Mouse (Mus musculus): Measurements from ENCODE around the gene Vmn1r212. TPM values are rescaled to one million over a fixed set of nuclear protein-coding genes. Genes with fewer than 3 reads are reported as not detected.

The Vmn1r212 gene
- polyA plus RNA-seq (2017; shearing (Covaris generic)), result not detected

DNA sequence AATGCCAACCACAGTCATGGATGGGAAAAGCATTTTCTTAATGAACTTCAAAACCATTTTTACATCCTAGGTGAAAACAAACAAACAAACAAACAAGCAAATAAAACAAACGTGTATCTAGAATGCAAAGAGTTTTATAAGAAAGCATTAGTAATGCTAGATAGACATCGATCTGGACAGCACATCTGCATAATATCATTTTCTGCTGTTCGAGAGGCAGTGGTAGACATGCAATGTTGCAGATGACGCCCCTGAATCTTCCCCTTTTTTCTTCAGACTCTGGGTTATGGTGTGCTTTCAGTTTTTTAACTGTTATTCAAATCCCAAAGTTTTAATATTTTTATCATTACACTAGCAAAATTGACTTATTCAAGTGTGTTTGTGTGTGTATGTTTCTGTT, at the start of gene Vmn1r212:
Gene Vmn1r212 (minus strand): TSS at position 101 of the 400 bp plus-strand sequence.

DNA sequence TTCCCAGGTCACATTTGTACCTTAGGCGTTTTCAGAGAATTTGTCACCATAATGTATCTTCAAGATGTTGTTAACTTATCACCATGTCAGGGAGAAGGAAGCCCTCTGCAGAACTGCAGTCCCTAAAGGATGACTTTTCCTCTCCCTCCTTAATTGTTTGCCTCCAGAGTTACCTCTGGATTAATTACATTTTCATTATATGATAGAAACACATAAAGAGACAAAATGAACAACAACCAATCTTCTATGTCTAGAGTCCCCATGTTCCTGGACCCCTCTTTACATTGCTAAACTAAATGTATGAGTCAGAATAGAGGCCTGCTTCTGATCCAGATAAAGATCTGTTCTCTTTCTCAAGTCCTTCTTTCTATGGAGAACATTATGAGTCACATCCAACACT, 26.5 kb downstream of the Vmn1r212 start, which contains the start of gene Vmn1r211:
Gene Vmn1r211 (minus strand): TSS at position 101 of the 400 bp plus-strand sequence.

Other genes with a start within 250 kb of the Vmn1r212 start
- not detected for gene Vmn1r207-ps, start 154.6 kb downstream of the Vmn1r212 start, polyA plus RNA-seq (2017; shearing (Covaris generic))
- under 1 TPM in 1 of 2 experiments, not detected in 1; 0.23 TPM for gene Vmn1r208, start 106.8 kb downstream of the Vmn1r212 start, polyA plus RNA-seq (2017; shearing (Covaris generic))
- under 1 TPM in 1 of 2 experiments, not detected in 1; 0.26 TPM for gene Vmn1r209, start 74.5 kb downstream of the Vmn1r212 start, polyA plus RNA-seq (2017; shearing (Covaris generic))
- gene Vmn1r210, start 52.9 kb downstream of the Vmn1r212 start, polyA plus RNA-seq (2017; shearing (Covaris generic)), result not detected
- under 1 TPM in 1 of 2 experiments, not detected in 1; 0.28 TPM for gene Vmn1r211, start 26.6 kb downstream of the Vmn1r212 start, polyA plus RNA-seq (2017; shearing (Covaris generic))
- under 1 TPM in 1 of 2 experiments, not detected in 1; 0.11 TPM for gene Vmn1r213, start 123.5 kb upstream of the Vmn1r212 start, polyA plus RNA-seq (2017; shearing (Covaris generic))
- under 1 TPM in 1 of 2 experiments, not detected in 1; 0.25 TPM for gene Vmn1r214, start 146.2 kb upstream of the Vmn1r212 start, polyA plus RNA-seq (2017; shearing (Covaris generic))
- not detected for gene Vmn1r215, start 183.8 kb upstream of the Vmn1r212 start, polyA plus RNA-seq (2017; shearing (Covaris generic))
- gene Vmn1r217, start 234.0 kb upstream of the Vmn1r212 start, polyA plus RNA-seq (2017; shearing (Covaris generic)), result not detected
- under 1 TPM in 1 of 2 experiments, not detected in 1; 0.05 TPM for gene Vmn1r218, start 248.9 kb upstream of the Vmn1r212 start, polyA plus RNA-seq (2017; shearing (Covaris generic))